Mouse (Mus musculus) megakaryocyte progenitor cell, adult 5-6 weeks (primary cell): Measurements from ENCODE around the gene Sumo2. TPM values are rescaled to one million over a fixed set of nuclear protein-coding genes. Genes with fewer than 3 reads are reported as not detected.
A peak's percentile ranks its signal among the peaks of the same experiment; 100 is the strongest.
"Not testable (repeated sequence)": the region's sequence is repeated elsewhere in the genome, so short reads cannot be mapped to it uniquely, and the experiment has no call there.

Experiments
- ATAC-seq: replicated peaks from 2 replicates; pipeline ENCODE4 v1.8.0; 2016; ENCODE audit warnings: mild to moderate bottlenecking, moderate TSS enrichment, inconsistent platforms; ENCODE audit not compliant: poor library complexity
- total RNA-seq, 2 experiments: library from RNA; stranded (forward) in 1 of 2; stranded (reverse) in 1 of 2; fragments of 157-497, 149-512 nt in 1 of 2; fragments of 200-1000 nt in 1 of 2; gene quantifications; 2 replicates each; pipeline versions ENCODE4 v1.2.3 to v1.2.4; 2015 to 2017

The Sumo2 gene
- total RNA-seq, 2 experiments from 2014 or later, result 527 to 682 TPM

DNA sequence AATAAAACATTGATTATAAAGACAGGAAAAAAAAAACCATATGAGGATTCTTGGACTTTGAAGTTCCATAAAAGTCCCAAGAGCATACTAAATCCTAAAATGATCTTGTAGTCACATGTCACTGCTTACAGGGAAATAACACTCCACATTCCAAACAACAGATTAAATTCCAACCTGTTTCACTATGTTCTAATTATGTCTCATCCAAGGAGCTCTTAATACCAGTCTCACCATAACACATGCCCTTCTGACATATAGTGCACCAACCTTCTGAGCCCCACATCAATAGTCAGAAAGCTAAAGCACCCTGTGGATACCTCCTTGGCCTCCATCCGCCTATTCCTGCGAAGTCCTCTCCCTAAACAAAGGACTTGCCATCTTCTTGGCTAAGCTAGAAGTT is 15.9 kb downstream of the Sumo2 start:
- ATAC-seq, result no peak

DNA sequence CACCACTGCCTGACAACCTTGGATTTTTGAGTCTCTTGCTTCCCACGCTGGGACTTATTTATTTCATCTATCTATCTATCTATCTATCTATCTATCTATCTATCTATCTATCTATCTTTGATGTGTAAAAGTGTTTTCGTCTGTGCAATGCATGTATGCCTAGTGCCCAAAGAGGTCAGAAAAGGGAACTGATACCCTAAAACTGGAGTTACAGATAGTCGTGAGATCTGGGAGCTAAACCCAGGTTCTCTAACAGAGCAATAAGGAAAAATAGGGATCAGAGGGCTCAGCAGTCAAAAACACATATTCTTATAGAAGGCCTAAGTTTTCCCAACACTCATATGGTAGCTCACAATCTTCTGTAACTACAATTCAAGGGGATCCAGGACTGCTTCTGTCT is 16.5 kb downstream of the Sumo2 start:
- no peak for ATAC-seq

DNA sequence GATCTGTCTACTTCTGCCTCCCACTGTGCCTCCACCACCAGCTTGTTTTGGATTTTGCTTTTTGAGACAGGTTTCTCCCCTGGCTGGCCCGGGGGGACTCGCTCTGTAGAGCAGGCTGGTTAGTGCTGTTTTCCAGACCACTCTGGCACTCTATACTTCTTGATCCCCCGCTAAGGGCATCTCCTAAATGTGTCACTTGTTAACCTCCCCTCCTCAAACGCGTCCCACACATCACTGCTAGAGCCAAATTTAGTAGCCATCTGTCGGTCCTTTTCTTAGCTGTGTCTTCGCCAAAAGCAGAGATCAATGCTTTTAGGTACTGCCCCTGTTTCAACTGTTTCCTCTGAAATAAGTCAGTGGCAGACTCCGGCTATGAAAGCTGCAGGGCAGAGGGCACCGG is 17.4 kb downstream of the Sumo2 start:
- ATAC-seq, result no peak

DNA sequence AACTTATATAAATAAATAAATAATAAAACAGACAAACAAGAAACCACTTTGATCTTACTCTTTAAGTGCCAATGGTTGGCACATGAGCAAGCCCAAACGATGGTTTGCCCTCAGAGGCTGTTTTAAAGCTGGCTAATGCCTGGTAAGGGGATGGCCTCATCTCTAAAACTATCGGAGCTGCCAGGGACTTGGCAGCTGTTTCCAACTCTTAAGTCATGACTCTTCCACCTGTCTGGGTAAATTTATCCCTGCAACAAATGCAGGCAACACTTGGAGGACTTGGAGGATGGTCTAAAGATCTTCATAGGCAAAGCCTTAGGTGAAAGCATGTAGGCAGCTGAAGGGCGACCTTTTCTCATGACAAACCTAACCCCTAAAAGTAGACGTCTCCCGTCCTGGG is 19.1 kb downstream of the Sumo2 start:
- no peak for ATAC-seq

DNA sequence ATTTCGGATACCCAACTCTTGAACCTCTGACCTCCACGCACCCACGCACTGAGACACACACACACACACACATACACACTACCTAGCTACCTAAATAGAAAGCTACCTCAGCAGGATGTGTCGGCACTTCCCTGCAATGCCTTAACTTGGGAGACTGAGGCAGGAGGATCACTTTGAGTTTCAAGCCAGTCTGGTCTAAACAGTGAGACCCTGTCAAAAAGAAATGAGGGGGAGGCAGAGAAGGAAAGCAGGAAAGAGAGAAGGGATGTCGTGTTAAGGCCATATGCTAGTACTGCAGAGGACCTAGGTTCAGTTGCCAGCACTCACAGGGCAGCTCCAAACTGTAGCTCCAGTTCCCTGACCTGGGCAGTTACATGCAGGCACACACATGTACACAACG is 21.1 kb downstream of the Sumo2 start:
- no peak for ATAC-seq

DNA sequence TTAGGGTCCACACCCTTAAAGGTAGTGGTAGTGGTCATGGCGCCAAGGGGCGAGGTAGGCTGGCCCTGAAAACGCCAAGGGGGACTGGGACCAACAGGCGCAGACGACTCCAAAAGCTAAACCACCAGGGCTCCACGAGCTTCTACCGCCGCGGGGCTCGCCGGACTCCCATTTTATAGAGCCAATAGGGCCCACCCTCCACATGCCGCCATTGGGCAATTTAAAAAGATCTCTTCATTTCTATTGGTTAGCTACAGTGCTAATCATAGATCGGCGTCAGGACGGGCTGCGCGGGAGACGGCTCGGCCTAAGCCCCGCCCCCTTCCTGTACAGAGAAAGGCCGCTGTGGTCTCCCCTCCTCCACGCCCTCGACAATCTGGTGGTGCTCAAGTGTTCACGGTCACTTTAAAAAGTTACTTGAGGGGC is 21.8 kb downstream of the Sumo2 start, which contains the start of gene Jpt1:
Gene Jpt1, minus strand, starts transcription at position 150 of the 426 bp plus-strand sequence.
- ATAC-seq, result peak; percentile 79

DNA sequence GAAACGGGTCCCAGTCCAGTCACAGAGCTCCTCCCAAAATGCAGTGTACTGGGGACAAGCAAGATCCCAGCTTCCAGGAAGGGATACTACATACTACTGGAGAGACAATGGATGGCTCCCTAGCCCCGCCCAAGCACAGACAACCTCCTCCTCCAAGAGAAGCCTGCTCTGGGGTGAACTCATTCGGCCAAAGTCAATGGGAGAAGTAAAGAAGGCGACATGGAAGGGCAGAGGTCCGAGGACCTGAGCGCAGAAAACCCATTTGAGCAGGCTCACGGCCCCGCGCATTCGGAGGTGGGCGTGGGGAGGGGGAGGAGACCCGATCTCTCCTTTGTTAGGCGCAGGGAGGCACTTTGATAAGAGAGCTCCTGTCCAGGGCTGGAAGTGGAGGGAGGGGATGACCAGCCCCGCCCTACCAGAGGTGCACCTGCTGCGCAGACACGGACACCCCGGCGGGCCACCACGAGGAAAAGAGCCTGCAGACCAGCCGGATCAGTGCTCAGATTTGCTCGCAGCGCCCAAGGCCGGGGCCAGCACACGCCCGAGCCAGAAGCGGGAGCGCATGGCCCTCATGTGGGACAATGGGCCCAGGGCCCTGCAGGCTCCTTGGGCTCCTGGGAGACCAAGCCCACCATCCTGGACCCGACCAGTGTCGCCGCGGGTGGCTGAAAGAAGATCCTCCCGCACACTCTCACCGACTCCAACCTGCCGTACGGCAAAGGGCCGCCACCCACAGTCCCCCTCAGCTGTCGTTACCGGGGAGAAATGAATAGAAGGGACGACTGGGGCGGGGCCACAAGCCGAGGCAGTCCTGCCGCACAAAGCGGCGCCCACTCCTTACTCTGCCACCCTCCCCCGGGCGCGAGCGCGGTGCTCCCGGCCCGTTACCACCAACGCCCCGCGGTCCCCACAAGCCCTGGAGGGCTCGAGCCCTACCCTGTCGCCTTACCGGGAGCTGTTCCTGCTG is 22.5 kb downstream of the Sumo2 start:
- peak; percentile 7 for ATAC-seq

DNA sequence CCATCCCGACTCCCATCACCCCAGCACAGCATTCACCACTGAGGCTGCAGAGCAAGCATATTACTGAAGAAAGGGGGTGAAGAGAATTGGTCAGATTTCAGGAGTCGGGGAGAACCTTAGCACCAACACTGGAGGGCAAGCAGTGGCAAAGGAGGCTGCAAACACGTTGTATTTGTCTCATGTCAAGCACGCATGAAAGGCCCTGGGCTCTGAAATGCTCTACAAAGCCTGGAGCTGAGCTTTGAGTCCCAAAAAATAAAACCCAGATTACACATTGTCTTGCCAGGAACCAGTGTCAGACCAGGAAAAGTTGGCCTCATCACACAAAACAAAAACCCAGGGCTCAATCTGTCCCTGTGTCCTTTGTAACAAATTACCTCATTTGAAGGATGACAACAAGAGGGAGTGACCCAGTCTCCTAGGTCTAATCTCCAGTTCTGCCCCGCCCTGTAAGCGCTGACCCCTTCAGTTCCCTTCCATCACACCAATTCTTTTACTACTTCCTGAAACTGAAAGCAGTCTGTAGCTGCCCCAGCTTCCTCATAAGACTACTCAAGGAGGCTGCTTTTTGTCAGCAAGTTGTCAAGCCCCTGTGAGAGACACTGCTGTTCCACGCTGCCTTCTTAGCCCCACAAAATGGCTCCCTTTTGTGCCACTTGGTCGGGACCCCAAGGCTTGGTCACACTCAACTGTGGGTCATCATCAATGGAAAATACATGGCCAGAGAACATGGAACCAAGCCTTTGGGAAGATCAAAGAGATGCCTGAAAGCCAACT is 23.5 kb downstream of the Sumo2 start:
- peak; percentile 15 for ATAC-seq

DNA sequence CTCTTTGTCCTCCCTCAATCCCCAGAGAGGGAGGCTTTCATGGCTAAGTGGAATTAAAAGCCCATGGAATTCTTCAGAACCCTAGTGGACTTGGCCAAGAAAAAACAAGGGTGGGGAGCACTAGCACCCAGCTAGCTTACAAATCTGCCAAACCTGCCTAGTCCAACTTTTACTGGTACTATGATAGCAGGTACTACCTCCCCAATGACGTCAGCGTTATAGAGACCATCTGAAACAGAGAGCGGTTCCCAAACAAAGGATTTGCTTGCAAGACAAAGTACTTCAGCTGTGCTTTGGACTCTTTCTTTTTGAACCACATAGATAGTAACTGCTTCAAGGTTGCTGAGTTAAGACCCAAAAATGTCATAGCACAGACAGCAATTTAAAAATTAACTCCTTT is 24.1 kb downstream of the Sumo2 start:
- no peak for ATAC-seq

DNA sequence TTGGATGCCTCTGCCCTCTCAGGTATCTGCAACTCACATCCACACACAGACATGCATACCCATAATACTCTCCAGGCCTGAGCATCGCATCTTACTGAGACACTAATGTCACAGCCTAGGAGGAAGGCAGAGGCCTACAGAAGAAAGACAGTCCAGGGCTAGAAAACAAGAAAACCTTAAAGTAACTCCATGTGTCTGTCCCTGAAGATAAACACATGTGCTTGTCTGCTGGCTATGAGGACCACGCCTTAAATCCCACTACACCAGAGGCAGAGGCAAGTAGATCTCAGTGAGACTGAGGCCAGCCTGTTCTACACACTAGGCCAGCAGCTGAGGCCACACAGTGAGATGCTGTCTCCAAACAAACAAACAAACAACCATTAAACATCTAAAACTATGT is 25.0 kb downstream of the Sumo2 start:
- ATAC-seq, result peak; percentile 36

DNA sequence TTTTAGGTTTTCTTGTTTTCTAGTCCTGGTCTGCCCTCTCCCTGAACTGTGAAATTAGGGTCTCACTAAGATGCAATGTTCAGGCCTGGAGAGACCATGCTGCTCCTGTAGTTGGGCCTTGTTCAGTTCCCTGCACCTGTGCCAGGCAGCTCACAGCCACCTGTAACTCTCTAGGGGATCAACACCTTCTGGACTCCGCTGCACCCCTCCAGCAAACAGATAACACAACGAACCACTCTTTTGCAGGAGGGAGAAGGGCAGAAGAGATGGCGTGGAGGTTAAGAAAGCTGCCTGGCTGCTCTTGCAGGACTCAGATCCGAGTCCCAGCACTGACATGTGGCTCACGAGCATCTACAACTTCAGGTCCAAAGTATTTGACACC is 25.6 kb downstream of the Sumo2 start:
- no peak for ATAC-seq

DNA sequence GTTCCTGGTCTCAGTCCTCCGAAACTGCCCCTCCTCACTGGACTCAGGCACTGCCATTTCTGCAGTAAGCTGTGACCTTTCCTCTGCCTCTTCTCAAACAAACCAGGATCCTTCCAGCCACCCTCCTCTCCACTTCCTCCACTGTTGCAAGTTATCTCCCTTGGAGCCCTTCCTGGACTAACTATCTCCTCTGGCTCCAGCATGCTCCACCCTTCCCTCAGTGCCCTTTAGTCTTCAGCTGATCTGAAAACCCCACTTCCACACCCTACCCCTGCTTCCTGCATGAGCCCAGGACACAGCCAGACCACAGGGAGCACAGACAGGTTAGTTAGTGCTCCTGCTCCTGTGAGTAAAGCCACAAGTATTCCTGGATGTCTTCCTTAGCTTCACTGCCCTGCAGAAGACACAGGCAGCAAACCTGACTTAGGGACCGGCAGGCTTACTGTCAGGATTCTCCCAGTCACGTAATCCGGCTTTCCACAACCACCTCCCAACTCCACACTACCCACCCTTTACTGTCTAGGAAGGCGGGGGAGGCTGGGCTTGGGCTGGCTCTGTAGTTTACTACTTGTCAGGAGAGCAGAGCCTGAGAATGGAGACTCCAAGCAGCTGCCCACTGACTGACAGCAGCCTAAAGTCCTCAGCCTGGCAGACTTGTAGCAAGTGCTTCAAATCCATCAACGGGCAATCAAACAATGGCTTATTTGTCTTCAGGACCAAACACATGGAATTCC is 26.1 kb downstream of the Sumo2 start:
- no peak for ATAC-seq

DNA sequence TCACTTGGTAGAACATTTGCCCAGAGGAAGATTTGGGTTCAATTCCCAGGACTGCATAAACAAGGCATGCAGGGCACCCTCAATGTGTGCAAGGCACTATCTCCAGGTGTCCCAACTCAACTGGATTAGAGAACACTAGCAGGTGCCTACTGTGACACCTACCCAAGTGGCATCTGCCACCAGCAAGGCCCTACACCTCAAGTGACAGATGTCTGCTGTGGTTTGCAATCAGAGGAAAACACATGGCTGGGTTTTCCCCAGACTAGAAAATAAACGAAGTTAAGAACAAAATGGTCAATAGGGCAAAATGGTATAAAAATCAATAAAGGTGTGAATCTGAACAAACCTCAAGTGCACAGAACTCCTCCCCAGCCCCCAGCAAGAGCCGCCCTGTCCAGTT is 28.0 kb downstream of the Sumo2 start:
- ATAC-seq, result peak; percentile 35

DNA sequence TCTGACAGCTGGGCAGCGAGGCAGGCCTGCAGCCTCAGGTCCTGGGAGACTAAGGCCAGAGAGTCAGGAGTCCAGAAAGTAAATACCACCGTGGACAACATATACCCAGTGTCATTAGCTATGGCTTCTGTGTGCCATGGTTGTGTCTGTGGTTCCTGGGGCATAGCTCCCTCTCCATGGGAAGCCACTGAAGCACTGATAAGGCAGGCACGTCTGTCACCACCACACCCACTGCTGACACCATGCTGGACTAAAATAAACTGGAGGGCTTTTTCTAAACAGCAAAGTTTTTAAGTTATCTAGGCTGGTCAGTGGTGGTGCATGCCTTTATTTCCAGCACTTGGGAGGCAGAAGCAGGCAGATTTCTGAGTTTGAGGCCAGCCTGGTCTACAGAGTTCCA is 29.5 kb downstream of the Sumo2 start:
- ATAC-seq, result peak; percentile 72

DNA sequence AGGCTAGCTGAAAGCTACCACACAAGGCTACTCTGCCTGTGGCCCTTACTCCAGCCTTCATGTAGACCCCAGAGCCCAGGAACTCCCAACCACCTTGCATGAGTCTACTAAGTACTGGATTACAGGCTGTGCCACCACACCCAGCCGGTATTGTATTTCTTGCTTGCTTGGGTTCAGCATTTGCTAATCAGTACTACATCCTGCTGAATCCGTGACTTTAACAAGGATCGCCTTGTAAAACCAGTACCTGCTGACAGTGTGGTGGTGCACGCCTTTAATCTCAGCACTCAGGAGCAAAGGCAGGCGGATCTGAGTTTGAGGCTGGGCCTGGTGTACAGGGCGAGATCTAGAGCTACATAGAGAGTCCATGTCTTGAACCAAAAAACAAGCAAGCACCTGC is 33.4 kb downstream of the Sumo2 start:
- ATAC-seq, result no peak

DNA sequence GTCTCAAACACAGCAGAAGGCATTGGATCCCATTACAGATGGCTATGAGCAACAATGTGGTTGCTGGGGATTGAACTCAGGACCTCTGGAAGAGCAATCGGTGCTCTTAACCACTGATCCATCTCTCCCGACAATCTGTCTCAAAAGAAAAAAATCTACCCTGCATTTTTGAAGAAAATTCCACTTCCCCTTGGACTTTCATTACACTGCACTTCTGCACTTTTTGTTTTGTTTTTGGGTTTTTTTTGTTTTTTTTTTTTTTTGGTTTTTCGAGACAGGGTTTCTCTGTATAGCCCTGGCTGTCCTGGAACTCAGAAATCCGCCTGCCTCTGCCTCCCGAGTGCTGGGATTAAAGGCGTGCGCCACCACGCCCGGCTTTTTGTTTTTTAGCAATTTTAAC is 39.5 kb downstream of the Sumo2 start:
- not testable (repeated sequence) for ATAC-seq

DNA sequence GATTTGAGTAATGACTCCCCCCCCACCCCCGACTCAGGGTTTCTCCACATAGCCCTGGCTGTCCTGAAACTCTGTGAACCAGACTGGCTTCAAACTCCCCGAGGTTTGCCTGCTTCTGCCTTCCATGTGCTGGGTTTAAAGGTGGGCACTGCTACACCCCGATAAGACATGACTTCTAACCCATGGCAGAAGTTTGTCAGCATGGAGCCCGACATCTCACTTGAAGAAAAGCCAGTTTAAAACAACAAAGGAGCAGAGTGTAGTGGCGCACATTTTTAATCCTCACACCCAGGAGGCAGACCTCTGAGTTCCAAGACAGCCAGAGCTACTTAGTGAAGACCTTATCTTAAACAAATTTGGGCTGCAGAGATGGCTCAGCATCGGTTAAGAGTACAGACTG is 43.7 kb downstream of the Sumo2 start:
- peak; percentile 28; the same call in 1 of the 2 replicates for ATAC-seq

DNA sequence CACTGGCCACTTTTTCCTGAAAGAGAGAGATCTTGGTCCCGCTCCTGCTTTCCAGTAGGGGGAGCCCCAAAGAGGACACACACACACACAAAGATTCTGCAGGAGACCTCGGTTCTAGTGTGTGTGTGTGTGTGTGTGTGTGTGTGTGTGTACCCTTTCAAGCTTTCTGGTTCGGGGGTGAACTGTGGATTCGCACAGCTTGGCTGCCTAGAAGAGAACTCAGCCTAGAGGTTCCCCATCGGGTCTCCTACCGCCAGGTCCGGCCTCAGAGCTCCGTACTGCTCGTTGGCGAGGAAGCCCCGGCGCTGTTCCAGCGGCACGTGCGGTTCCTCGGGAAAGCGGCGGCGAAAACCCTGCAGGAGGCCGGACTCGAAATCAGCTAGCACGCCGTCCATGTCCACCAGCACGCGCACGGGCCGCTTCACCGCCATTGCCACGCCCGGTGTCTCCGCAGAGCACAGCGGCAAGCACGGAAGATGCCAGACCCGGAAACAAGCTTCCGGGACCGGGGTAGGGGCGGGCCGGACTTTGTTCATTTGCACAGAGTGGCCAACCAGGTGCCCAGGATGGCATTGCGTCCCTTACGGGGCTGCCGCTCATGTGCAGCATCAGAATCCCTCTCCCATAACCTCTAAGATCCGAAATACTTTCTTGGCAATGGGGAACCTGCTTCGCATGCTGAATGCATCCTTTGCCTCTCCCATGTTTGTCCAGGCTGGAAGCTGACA is 44.6 kb downstream of the Sumo2 start, which contains the start of gene Nt5c:
Gene Nt5c, minus strand, starts transcription at position 507 of the 728 bp plus-strand sequence.
- ATAC-seq, result peak; percentile 94

DNA sequence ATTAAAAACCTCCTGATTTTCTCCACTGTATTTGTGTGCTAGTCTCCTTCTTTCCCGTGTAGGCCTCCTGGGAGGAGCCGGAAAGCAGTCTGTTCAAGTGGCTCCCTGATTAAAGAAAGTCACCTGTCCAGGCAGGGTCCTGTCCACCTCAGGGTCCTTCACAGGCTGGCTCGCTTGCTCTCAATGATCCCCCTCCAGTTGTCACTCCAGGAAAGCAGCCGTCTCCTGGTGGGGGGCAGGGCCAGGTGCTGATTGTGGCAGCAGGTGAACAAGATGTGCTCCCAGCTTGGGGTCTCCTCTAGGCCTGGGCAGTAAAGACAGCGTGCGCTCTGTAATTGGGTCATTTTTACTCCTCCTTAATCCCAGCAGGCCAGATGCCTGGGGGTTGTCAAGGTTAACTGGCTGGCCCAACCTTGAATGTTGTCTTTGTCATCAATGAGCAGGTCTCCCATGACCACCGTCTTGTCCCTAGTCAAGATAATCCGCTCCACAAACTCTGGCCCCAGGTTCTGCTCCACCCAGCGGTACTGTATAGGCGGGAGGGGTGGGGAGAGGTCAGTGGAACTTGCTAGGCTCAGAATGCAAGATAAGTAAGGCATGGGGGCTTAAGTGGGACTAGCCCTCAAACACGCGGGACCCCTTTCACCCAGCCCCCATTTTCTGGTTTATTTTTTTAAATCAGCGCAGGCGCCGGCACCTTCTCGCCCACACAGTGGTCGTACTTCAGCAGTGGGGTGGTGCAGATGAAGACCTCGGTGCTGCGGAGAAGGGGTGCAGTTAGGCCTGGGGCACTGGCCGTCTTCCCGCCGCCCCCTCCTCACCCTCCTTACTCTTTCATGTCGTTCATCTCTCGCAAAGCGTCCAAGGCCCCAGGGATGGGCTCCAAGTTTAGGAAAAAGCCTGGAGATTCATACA is 45.4 kb downstream of the Sumo2 start:
- ATAC-seq, result 0 out of 2 replicates have a peak, but pooled peaks have one; percentile 3
